Mouse (Mus musculus) E14TG2a.4 (cell line): ENCODE measurements around the gene Magi2.

Source experiments
- CTCF ChIP-seq: conservative IDR thresholded peaks from 2 replicates; pipeline ENCODE4 v1.5.1; 2014; ENCODE audit warnings: low read length
- POU5F1 ChIP-seq: IDR thresholded peaks from 2 replicates; pipeline ENCODE4 v1.6.1; 2014; ENCODE audit warnings: low read length, borderline replicate concordance

GRCm38 (mm10) chr5:19870406-19870805 lies 643.6 kb downstream of the Magi2 start:
- TF ChIP-seq CTCF, result no peak
- no peak for TF ChIP-seq POU5F1
